Mouse (Mus musculus) cortical plate, adult 2 months (tissue): ENCODE measurements at regions not wholly inside any gene's neighbourhood (a gene's known extent, or its start where the extent isn't known, plus 50 kb on each side); places are given as distances from the start of the nearest gene placed in this dataset.

ENCODE experiments used
- CTCF ChIP-seq: fragments of 200-500 bp; IDR thresholded peaks from 2 replicates; pipeline ENCODE4 v1.5.1; 2011; ENCODE audit warnings: mild to moderate bottlenecking, control low read depth, low read length; ENCODE audit not compliant: insufficient read depth; ENCODE audit errors: extremely low read depth
- POLR2A ChIP-seq: fragments of 200-500 bp; IDR thresholded peaks from 2 replicates; pipeline ENCODE4 v1.6.1; 2011; ENCODE audit warnings: mild to moderate bottlenecking, low read length, control low read depth; ENCODE audit not compliant: insufficient read depth; ENCODE audit errors: extremely low read depth

- TF ChIP-seq CTCF (no peak), POLR2A (no peak)
Observed at GRCm38 (mm10) chr16:24215353-24215752, 178.0 kb upstream of the Lpp start.
